Mouse (Mus musculus): ENCODE data around the gene Ndufab1. TPM values are rescaled to one million over a fixed set of nuclear protein-coding genes. Genes with fewer than 3 reads are reported as not detected.

The Ndufab1 gene
- total RNA-seq, 1 experiment from 2014 or later = 32.8 TPM

GRCm38 (mm10) chr7:122079798-122080554, 21.7 kb downstream of the Ndufab1 start:
- no peak for ATAC-seq (ENCODE audit: extremely low read depth, insufficient number of reproducible peaks, low FRiP score, poor library complexity, severe bottlenecking)

- no peak for ATAC-seq (ENCODE audit: extremely low read depth, insufficient number of reproducible peaks, low FRiP score, poor library complexity, severe bottlenecking)
Observed at GRCm38 (mm10) chr7:122074374-122074773, 27.3 kb downstream of the Ndufab1 start.

- no peak for ATAC-seq (ENCODE audit: extremely low read depth, insufficient number of reproducible peaks, low FRiP score, poor library complexity, severe bottlenecking)
Observed at GRCm38 (mm10) chr7:122067517-122068381, 33.9 kb downstream of the Ndufab1 start.

GRCm38 (mm10) chr7:122066945-122067516, 34.7 kb downstream of the Ndufab1 start, which contains the start of the genes Ubfd1 and Ears2:
TSS of gene Ubfd1 (plus strand) at chr7:122067175.
TSS of gene Ears2 (minus strand) at chr7:122067263.
- ATAC-seq (ENCODE audit: extremely low read depth, insufficient number of reproducible peaks, low FRiP score, poor library complexity, severe bottlenecking) = peak; percentile 91

GRCm38 (mm10) chr7:122066102-122066944, 35.4 kb downstream of the Ndufab1 start:
- 0 out of 2 replicates have a peak, but pooled peaks have one; percentile 1 for ATAC-seq (ENCODE audit: extremely low read depth, insufficient number of reproducible peaks, low FRiP score, poor library complexity, severe bottlenecking)

GRCm38 (mm10) chr7:122065656-122066055, 36.0 kb downstream of the Ndufab1 start:
- ATAC-seq (ENCODE audit: extremely low read depth, insufficient number of reproducible peaks, low FRiP score, poor library complexity, severe bottlenecking) = no peak

- no peak for ATAC-seq (ENCODE audit: extremely low read depth, insufficient number of reproducible peaks, low FRiP score, poor library complexity, severe bottlenecking)
Observed at GRCm38 (mm10) chr7:122056633-122057032, 45.1 kb downstream of the Ndufab1 start.

- no peak for ATAC-seq (ENCODE audit: extremely low read depth, insufficient number of reproducible peaks, low FRiP score, poor library complexity, severe bottlenecking)
Observed at GRCm38 (mm10) chr7:122050834-122051233, 50.9 kb downstream of the Ndufab1 start.

GRCm38 (mm10) chr7:122048191-122048590, 53.5 kb downstream of the Ndufab1 start:
- ATAC-seq (ENCODE audit: extremely low read depth, insufficient number of reproducible peaks, low FRiP score, poor library complexity, severe bottlenecking) = no peak

- ATAC-seq (ENCODE audit: extremely low read depth, insufficient number of reproducible peaks, low FRiP score, poor library complexity, severe bottlenecking) = no peak
Observed at GRCm38 (mm10) chr7:122046813-122047212, 54.9 kb downstream of the Ndufab1 start.

- no peak for ATAC-seq (ENCODE audit: extremely low read depth, insufficient number of reproducible peaks, low FRiP score, poor library complexity, severe bottlenecking)
Observed at GRCm38 (mm10) chr7:122045711-122046110, 56.0 kb downstream of the Ndufab1 start.

GRCm38 (mm10) chr7:122045181-122045634, 56.5 kb downstream of the Ndufab1 start:
- ATAC-seq (ENCODE audit: extremely low read depth, insufficient number of reproducible peaks, low FRiP score, poor library complexity, severe bottlenecking) = no peak

- ATAC-seq (ENCODE audit: extremely low read depth, insufficient number of reproducible peaks, low FRiP score, poor library complexity, severe bottlenecking) = no peak
Observed at GRCm38 (mm10) chr7:122044106-122044505, 57.6 kb downstream of the Ndufab1 start.

Other genes with a start within 250 kb of the Ndufab1 start
- gene Scnn1b, start 236.8 kb downstream of the Ndufab1 start, total RNA-seq (2017) = not detected in 2 replicates
- 8.0 and 9.5 TPM in 2 replicates for gene Cog7, start 120.2 kb downstream of the Ndufab1 start, total RNA-seq (2017)
- 87.7 and 100 TPM in 2 replicates for gene Gga2, start 80.7 kb downstream of the Ndufab1 start, total RNA-seq (2017)
- gene Ubfd1, start 34.7 kb downstream of the Ndufab1 start, total RNA-seq (2017) = 24.6 and 24.9 TPM in 2 replicates
- gene Ears2, start 34.6 kb downstream of the Ndufab1 start, total RNA-seq (2017) = 6.6 and 7.4 TPM in 2 replicates
- gene Palb2, start 31.1 kb upstream of the Ndufab1 start, total RNA-seq (2017) = 6.2 and 7.1 TPM in 2 replicates
- 83.0 and 88.3 TPM in 2 replicates for gene Dctn5, start 31.2 kb upstream of the Ndufab1 start, total RNA-seq (2017)
- 0.49 and 0.81 TPM in 2 replicates for gene Plk1, start 57.6 kb upstream of the Ndufab1 start, total RNA-seq (2017)
- not detected in 2 replicates for gene Ern2, start 84.3 kb upstream of the Ndufab1 start, total RNA-seq (2017)
- gene Chp2, start 117.6 kb upstream of the Ndufab1 start, total RNA-seq (2017) = not detected in 2 replicates
- gene Prkcb, start 186.9 kb upstream of the Ndufab1 start, total RNA-seq (2017) = 440 and 446 TPM in 2 replicates

Measured in neutrophil, adult 5-6 weeks (primary cell).